Mouse (Mus musculus): ENCODE measurements at regions not wholly inside any gene's neighbourhood (a gene's known extent, or its start where the extent isn't known, plus 50 kb on each side); places are given as distances from the start of the nearest gene placed in this dataset.

DNA sequence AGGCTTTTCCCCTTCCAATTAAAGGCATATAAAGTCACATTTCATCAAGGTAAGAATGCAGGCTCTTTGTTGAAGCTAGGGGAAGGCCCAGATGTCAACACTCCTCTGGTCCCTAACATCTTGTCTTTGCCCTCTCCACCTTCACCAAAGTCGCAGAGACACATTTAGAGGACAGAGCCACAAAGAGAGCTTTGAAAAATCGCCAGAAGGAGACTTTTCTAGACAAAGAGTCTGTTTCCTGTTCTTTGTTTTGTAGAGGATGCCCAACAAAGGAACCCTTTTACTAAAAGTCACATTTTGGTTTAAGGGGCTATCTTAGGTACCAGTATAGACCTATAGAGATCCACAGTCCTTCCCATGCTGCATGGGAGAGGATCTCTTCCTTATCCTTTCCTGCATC, 269.9 kb upstream of the Ncam1 start:
- H3K4me3 ChIP-seq (ENCODE audit: low read depth, low read length) = no peak overlapping the region
- H3K27ac ChIP-seq (ENCODE audit: low read depth, low read length) = no peak overlapping the region
- no peaks in the 10 kb centered on the region for H3K36me3 ChIP-seq (ENCODE audit: control insufficient read depth, insufficient read depth, low read length)
- DNase-seq (ENCODE audit: low spot score) = no peak
- no peak overlapping the region for H3K9ac ChIP-seq (ENCODE audit: low read length)
- H3K9me3 ChIP-seq (ENCODE audit: control insufficient read depth, low read length) = no peaks in the 10 kb centered on the region
- no peak overlapping the region for H3K4me2 ChIP-seq (ENCODE audit: low read depth)
- 58% methylated on average over 2 of the region's 2 CpGs for WGBS
- no peak for ATAC-seq (ENCODE audit: insufficient read depth, low FRiP score, low TSS enrichment)
- H3K4me1 ChIP-seq (ENCODE audit: control insufficient read depth, insufficient read depth, low read length) = no peaks in the 10 kb centered on the region
- no peaks in the 10 kb centered on the region for H3K27me3 ChIP-seq (ENCODE audit: control insufficient read depth, insufficient read depth, low read length)

DNA sequence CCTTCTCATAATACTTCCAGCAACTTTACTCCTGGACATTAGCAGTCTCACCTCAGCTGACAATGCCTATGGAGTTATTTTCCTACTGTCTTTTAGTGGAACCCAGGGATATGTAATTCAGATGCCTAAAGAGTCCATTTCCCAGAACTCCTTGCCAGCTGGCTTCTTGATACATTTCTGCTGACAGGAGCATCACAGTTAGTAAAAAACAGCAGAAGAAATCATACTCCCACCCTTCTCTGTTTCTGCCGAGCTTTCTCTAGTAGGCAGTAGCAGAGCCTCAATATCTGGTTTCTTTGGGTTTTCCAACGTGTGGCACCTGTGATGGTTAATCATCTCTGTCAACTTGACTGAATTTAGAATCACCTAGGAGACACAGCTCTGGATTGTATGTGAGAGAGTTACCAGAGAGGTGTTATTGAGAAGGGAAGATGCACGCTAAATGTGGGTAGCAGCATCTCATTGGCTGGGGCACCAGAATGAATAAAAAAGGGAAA, 269.1 kb upstream of the Ncam1 start:
- no peaks in the 10 kb centered on the region for H3K9me3 ChIP-seq (ENCODE audit: control insufficient read depth, low read length)
- H3K9ac ChIP-seq (ENCODE audit: low read length) = no peak overlapping the region
- H3K36me3 ChIP-seq (ENCODE audit: control insufficient read depth, insufficient read depth, low read length) = no peaks in the 10 kb centered on the region
- no peak overlapping the region for H3K27ac ChIP-seq (ENCODE audit: low read depth, low read length)
- H3K4me1 ChIP-seq (ENCODE audit: control insufficient read depth, insufficient read depth, low read length) = no peaks in the 10 kb centered on the region
- no peak for DNase-seq (ENCODE audit: low spot score)
- WGBS = 77% methylated on average over 3 of the region's 3 CpGs
- ATAC-seq (ENCODE audit: insufficient read depth, low FRiP score, low TSS enrichment) = no peak
- H3K27me3 ChIP-seq (ENCODE audit: control insufficient read depth, insufficient read depth, low read length) = no peaks in the 10 kb centered on the region
- no peak overlapping the region for H3K4me2 ChIP-seq (ENCODE audit: low read depth)
- no peak overlapping the region for H3K4me3 ChIP-seq (ENCODE audit: low read depth, low read length)

DNA sequence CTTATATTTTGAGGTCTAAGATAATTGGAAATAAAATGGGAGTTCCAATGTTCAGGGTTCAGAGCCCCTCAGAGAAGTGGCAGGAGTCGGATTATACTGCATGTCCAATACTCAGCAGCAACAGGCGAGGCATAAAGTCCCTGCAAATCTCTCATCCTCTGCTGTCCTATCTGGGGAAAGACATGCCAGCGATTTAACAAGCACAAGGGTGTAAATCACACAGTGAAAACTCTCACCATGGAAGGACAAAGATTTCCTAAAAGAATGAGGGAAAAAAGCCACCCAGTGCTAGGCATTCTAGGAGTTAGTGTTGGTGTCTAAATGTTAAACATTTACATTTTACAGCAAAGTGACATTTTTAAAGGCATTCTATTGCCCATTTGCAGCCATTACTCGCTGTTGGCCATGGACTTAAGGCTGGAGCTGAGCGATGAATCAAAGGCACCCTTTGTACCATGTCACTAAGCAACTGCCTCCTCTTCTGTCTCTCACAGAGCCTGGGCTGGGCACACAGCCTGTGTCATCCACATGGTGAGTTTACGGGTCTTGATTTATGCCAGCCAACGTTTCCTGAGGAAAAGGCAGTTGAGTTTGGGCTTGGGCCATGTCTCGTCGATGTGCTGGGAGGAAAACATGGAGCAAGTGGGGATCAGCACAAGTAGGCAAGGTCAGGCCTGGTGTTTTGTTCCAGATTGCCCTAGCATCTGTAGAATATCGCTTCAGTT, 265.9 kb upstream of the Ncam1 start:
- Histone ChIP-seq H3K4me3 (ENCODE audit: low read depth, low read length) (no peak overlapping the region), H3K9ac (ENCODE audit: low read length) (no peak overlapping the region), H3K9me3 (ENCODE audit: control insufficient read depth, low read length) (no peaks in the 10 kb centered on the region), H3K4me1 (ENCODE audit: control insufficient read depth, insufficient read depth, low read length) (no peaks in the 10 kb centered on the region), H3K36me3 (ENCODE audit: control insufficient read depth, insufficient read depth, low read length) (no peaks in the 10 kb centered on the region), H3K27ac (ENCODE audit: low read depth, low read length) (no peak overlapping the region), H3K27me3 (ENCODE audit: control insufficient read depth, insufficient read depth, low read length) (no peaks in the 10 kb centered on the region), H3K4me2 (ENCODE audit: low read depth) (no peak overlapping the region)
- peak; percentile 88; the same call in 1 of the 2 replicates for ATAC-seq (ENCODE audit: insufficient read depth, low FRiP score, low TSS enrichment)
- DNase-seq (ENCODE audit: low spot score) = peak; percentile 11
- WGBS = 62% methylated on average over 10 of the region's 10 CpGs

DNA sequence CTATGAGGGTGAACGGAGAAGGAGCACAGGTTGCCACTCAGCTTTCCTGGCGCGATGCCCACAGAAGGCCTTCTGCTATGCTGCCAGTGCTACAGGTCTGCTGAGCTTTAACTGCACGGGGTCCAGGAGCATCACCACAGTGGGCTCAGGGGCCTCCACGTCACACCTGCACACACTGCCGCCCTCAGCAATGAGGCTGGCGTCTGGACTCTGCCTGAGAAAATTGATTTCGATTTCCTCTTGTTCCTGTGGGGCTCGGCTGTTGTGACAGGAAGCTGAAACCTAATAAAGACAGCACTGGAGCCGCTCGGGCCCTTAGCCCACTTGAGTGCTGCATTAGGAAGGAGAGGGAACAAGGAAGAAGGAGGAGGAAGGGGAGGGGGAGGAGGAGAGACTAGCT, 239.5 kb upstream of the Ncam1 start:
- Histone ChIP-seq H3K4me2 (ENCODE audit: low read depth) (no peak overlapping the region), H3K4me3 (ENCODE audit: low read depth, low read length) (no peak overlapping the region), H3K27me3 (ENCODE audit: control insufficient read depth, insufficient read depth, low read length) (no peaks in the 10 kb centered on the region), H3K36me3 (ENCODE audit: control insufficient read depth, insufficient read depth, low read length) (no peaks in the 10 kb centered on the region), H3K27ac (ENCODE audit: low read depth, low read length) (no peak overlapping the region), H3K9ac (ENCODE audit: low read length) (no peak overlapping the region), H3K9me3 (ENCODE audit: control insufficient read depth, low read length) (no peaks in the 10 kb centered on the region), H3K4me1 (ENCODE audit: control insufficient read depth, insufficient read depth, low read length) (no peaks in the 10 kb centered on the region)
- 62% methylated on average over 11 of the region's 11 CpGs for WGBS
- no peak for DNase-seq (ENCODE audit: low spot score)
- ATAC-seq (ENCODE audit: insufficient read depth, low FRiP score, low TSS enrichment) = no peak

DNA sequence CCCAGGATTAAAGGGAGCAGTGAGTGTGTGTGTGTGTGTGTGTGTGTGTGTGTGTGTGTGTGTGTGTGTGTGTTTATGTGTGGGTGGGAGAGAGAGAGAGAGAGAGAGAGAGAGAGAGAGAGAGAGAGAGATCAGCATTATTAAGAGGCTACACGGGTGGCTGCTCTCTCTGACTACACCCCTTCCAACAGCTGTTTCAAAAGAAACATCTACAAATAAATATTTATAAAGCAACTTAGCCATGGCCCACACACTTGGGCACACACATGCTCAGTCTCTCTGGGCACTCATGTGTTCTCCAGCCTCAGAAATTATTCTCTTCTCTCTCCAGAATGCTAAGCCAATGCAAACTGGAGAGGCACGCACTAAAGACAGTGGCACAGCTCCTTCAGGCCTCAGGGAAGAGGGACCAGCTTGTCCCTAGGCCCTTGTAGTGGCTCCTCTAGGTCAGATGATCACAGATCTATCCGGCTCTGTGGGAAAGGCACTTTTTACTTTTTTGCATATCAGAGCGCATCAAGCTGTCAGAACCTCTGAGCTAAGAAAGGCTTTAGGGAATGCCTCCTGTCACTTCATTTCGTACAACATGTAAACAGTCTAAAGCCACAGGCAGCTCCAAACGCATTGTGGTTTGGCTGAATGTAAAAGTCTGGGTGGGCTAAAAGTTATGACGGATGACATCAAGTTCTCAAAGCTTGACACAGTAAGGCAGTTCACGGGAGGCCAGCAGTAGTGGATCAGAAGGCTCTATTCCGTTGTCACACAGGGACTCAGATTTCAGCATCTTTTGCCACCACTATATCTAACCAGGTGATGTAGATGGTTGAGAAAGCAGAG, 233.8 kb upstream of the Ncam1 start:
- Histone ChIP-seq H3K27ac (ENCODE audit: low read depth, low read length) (no peak overlapping the region), H3K9ac (ENCODE audit: low read length) (no peak overlapping the region), H3K9me3 (ENCODE audit: control insufficient read depth, low read length) (no peaks in the 10 kb centered on the region), H3K27me3 (ENCODE audit: control insufficient read depth, insufficient read depth, low read length) (no peaks in the 10 kb centered on the region), H3K36me3 (ENCODE audit: control insufficient read depth, insufficient read depth, low read length) (no peaks in the 10 kb centered on the region), H3K4me3 (ENCODE audit: low read depth, low read length) (no peak overlapping the region), H3K4me2 (ENCODE audit: low read depth) (no peak overlapping the region), H3K4me1 (ENCODE audit: control insufficient read depth, insufficient read depth, low read length) (no peaks in the 10 kb centered on the region)
- WGBS = 78% methylated on average over 9 of the region's 9 CpGs
- no peak for DNase-seq (ENCODE audit: low spot score)
- no peak for ATAC-seq (ENCODE audit: insufficient read depth, low FRiP score, low TSS enrichment)

DNA sequence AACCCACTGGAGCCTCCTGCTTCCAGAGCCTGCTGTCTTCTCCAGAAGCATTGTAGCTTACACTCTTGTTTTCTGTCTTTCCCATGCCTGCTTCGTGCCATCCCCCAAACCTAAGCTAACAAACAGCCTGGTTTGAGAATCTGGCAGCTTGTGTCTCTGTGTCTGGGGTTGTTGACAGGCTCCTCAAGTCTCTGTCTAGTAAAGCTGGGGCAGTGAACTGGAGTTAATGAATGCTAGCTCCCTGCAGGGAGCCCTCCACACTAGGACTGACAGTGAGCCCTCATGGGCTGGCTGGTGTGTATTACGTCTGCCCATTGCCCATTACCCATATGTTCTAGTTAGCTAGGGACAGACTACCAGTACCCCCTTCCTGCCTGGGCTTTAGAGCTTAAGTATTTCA, 232.6 kb upstream of the Ncam1 start:
- H3K9me3 ChIP-seq (ENCODE audit: control insufficient read depth, low read length) = no peaks in the 10 kb centered on the region
- H3K27ac ChIP-seq (ENCODE audit: low read depth, low read length) = no peak overlapping the region
- no peak overlapping the region for H3K4me2 ChIP-seq (ENCODE audit: low read depth)
- no peaks in the 10 kb centered on the region for H3K4me1 ChIP-seq (ENCODE audit: control insufficient read depth, insufficient read depth, low read length)
- H3K4me3 ChIP-seq (ENCODE audit: low read depth, low read length) = no peak overlapping the region
- H3K36me3 ChIP-seq (ENCODE audit: control insufficient read depth, insufficient read depth, low read length) = no peaks in the 10 kb centered on the region
- H3K9ac ChIP-seq (ENCODE audit: low read length) = no peak overlapping the region
- WGBS = 41% methylated on average over 2 of the region's 2 CpGs
- H3K27me3 ChIP-seq (ENCODE audit: control insufficient read depth, insufficient read depth, low read length) = no peaks in the 10 kb centered on the region
- no peak for DNase-seq (ENCODE audit: low spot score)
- no peak for ATAC-seq (ENCODE audit: insufficient read depth, low FRiP score, low TSS enrichment)

DNA sequence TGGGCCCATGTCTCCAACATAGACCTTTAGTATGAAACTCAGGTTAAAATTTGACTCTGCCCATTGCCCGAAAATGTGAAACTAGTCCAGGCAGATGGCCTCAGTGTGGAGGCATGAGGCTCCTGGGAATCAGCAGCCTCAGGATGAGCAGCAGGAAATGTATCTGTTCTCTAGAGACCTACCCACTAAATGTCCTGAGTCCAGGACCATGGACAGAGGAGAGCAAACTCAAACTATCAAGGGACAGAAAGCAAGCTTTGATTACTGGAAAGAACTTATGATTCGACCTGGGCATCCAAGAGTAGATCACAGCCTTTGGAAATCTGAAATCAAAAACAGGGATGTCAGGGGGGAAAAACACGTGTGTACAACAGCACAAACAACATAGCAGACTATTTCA, 230.3 kb upstream of the Ncam1 start:
- Histone ChIP-seq H3K9me3 (ENCODE audit: control insufficient read depth, low read length) (no peaks in the 10 kb centered on the region), H3K9ac (ENCODE audit: low read length) (no peak overlapping the region), H3K4me2 (ENCODE audit: low read depth) (no peak overlapping the region), H3K4me3 (ENCODE audit: low read depth, low read length) (no peak overlapping the region), H3K27ac (ENCODE audit: low read depth, low read length) (no peak overlapping the region), H3K27me3 (ENCODE audit: control insufficient read depth, insufficient read depth, low read length) (no peaks in the 10 kb centered on the region), H3K4me1 (ENCODE audit: control insufficient read depth, insufficient read depth, low read length) (no peaks in the 10 kb centered on the region), H3K36me3 (ENCODE audit: control insufficient read depth, insufficient read depth, low read length) (no peaks in the 10 kb centered on the region)
- no peak for ATAC-seq (ENCODE audit: insufficient read depth, low FRiP score, low TSS enrichment)
- DNase-seq (ENCODE audit: low spot score) = no peak
- WGBS = 54% methylated on average over 3 of the region's 3 CpGs

DNA sequence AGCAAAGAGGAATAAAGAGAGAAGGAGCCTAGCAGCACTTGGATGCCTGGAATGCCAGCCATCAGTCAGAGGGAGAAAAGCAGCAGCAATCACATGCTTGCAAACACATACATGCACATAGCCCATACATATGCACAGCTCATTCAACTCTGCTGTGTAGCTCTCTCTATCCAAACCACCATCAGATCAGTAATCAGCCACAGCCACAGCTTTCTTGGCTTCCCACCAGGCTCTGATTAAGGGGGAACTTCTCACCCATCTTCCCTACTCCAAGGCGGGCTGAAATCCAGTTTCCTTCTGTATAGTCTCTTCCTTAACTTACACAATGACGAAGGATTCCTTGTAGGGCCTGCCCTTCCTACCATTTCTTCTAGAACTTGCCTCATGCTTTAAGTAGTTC, 229.8 kb upstream of the Ncam1 start:
- Histone ChIP-seq H3K36me3 (ENCODE audit: control insufficient read depth, insufficient read depth, low read length) (no peaks in the 10 kb centered on the region), H3K9me3 (ENCODE audit: control insufficient read depth, low read length) (no peaks in the 10 kb centered on the region), H3K4me1 (ENCODE audit: control insufficient read depth, insufficient read depth, low read length) (no peaks in the 10 kb centered on the region), H3K9ac (ENCODE audit: low read length) (no peak overlapping the region), H3K4me2 (ENCODE audit: low read depth) (no peak overlapping the region), H3K4me3 (ENCODE audit: low read depth, low read length) (no peak overlapping the region), H3K27me3 (ENCODE audit: control insufficient read depth, insufficient read depth, low read length) (no peaks in the 10 kb centered on the region), H3K27ac (ENCODE audit: low read depth, low read length) (no peak overlapping the region)
- ATAC-seq (ENCODE audit: insufficient read depth, low FRiP score, low TSS enrichment) (no peak), DNase-seq (ENCODE audit: low spot score) (no peak)
- 83% methylated on average over 2 of the region's 2 CpGs for WGBS

DNA sequence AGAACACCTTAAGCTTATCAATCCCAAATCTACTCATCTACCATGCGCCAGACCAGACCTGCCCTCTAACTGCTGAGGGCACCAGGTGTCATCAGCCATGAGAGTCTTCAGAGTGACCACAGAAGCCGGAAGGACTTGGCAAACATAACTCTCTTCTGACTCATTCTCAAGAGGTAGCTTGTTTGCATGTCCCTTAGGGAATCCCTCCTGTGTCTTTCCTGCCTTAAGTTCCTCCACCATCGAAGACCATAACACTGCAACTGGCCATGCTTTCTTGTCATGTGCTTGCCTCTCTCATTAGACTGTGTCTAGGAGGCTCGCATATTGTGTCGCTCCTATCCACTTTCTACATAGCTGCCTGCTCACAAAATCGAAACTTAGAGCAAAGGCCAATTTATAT, 226.1 kb upstream of the Ncam1 start:
- H3K4me2 ChIP-seq (ENCODE audit: low read depth) = no peak overlapping the region
- 88% methylated on average over 6 of the region's 6 CpGs for WGBS
- DNase-seq (ENCODE audit: low spot score) = no peak
- H3K27me3 ChIP-seq (ENCODE audit: control insufficient read depth, insufficient read depth, low read length) = no peaks in the 10 kb centered on the region
- H3K27ac ChIP-seq (ENCODE audit: low read depth, low read length) = no peak overlapping the region
- no peaks in the 10 kb centered on the region for H3K4me1 ChIP-seq (ENCODE audit: control insufficient read depth, insufficient read depth, low read length)
- no peak overlapping the region for H3K4me3 ChIP-seq (ENCODE audit: low read depth, low read length)
- H3K9me3 ChIP-seq (ENCODE audit: control insufficient read depth, low read length) = no peaks in the 10 kb centered on the region
- no peak overlapping the region for H3K9ac ChIP-seq (ENCODE audit: low read length)
- no peak for ATAC-seq (ENCODE audit: insufficient read depth, low FRiP score, low TSS enrichment)
- H3K36me3 ChIP-seq (ENCODE audit: control insufficient read depth, insufficient read depth, low read length) = no peaks in the 10 kb centered on the region

All from neural tube, embryonic 11.5 days (tissue).